Mouse (Mus musculus): ENCODE results near the gene Tm9sf1.

Tm9sf1 gene

DNA sequence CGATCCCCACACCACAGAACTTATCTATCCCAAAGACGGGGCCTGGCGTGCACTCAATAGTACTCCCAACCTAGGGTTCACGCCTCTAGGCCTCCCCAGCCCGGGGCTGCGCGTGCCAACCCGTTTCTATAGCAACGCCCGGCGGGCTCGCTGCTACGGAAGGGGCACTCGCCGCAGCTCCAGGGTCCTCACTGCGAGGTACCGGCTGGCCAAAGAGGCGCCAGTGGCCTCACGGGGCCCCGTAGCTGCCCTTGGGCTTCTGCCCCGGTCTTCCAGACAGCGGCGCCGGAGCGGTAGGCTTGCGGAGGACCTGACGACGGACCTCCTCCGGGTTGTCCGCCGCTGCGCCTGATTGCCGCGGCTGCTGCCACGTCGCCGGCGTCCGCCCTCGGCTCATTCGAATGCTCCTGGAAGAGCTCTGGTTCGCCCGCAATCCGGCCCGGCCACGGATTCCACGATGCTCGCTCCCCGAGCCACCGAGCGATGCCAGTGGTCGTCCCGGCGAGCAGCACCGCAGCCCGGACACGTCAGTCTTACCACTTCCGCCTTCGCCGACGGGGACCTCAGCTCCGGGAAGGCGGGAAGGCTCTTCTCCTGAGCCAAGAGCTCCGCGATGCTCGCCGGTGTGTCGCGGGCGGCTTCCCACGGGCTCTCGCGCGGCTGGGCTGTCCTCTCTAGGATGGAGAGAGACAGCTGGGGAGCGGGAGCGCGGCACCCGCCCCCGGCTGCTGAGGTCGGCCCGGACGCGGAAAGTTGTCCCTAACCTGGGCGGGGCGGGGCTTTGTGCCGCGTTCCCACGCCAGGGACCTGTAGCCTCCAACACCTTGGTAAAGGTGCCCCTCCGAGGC is at the start of gene Tm9sf1:
Gene Tm9sf1, minus strand, starts transcription at position 747 of the 848 bp plus-strand sequence.
- in situ Hi-C loops (cut with MboI; ENCODE audit: low pct_unique_long_range_greater_than_20kb in 1 of 2, low sequenced_read_pairs in 2 of 2, unreplicated experiment in 1 of 2): no loop called here

DNA sequence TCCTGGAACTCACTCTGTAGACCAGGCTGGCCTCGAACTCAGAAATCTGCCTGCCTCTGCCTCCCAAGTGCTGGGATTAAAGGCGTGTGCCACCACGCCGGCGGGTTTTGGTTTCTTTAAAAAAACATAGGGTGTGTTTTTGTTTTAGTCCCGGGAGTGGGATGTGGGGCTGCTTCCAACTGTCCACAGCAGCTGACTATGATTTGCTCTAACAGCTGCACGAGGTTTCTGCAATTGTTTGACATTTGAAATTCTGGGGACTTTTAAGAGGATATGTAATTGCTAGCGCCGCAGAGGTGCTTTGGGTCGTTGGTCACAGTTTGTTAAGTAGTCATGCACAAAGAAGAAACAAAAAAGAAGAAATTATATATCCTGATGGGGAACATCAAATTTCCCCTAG is 45.8 kb upstream of the Tm9sf1 start:
- in situ Hi-C loops (cut with MboI; ENCODE audit: low pct_unique_long_range_greater_than_20kb in 1 of 2, low sequenced_read_pairs in 2 of 2, unreplicated experiment in 1 of 2): no loop called here

DNA sequence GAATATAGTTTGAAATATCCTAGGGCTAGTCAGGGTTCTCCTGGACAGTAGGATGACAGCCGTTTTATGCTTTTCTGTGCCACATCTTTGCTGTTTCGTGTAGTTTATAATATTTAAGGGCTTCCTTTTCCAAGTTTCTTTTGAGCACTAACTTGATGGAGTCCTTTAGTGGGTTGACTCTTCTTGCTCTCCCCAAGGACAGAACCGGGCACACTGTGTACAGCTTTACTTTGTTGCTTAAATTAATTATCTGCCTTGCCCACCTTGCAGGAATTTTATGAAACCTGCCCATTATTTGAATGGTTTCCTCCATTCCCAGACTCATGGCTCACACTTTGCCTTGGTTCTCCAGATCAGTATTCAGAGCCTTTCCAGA is 38.5 kb upstream of the Tm9sf1 start:
- in situ Hi-C loops (cut with MboI; ENCODE audit: low pct_unique_long_range_greater_than_20kb in 1 of 2, low sequenced_read_pairs in 2 of 2, unreplicated experiment in 1 of 2): loop anchor here (5.0 kb wide), 1 partner anchor 60 kb away; no protein-coding TSS in a partner anchor

DNA sequence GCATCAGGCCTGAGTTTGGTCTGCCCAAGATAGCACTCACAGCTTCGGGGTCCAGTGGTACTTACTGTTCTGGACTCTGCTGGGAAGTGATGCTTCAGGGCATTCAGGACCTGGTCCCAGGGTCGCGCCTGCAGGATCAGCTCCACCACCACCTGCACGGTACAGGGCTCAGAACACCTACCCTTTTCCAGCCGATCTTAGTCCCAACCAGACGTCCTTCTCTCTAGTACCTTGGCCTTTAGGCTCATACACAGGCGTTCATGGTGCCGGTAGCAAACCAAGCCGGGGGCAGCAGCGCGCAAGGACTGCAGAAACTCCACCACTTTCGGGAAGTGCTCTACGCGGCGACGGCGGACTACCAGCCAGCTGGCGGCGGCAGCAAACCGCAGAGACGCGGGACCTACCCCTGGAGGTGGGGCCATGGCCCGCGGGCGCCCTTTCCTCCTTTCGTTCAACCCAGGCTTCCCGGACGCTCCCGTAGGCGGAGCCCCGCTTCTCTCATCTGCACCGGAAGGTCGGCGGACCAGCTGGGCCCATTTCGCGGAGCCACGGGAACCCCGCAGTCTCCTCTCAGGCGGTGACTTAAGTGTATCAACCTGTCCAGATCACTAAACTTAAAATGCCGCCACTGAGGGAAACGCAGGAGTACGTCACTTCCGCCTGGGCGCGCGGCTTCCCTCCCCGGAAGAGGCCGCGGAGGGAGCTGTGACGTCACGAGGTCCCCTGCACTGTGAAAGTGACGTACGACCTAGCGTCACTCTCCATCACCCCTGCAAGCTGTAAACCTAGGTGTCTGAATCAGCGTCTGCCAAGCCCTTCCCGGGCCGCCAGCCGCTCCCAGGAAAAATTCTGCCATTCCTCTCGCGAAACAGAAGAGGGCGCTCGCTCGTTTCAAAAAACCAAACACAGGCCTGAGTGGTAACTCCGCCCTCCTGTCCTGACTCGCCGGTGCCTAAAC is 37.8 kb upstream of the Tm9sf1 start, which contains the start of gene Tinf2:
Gene Tinf2, minus strand, starts transcription at position 661 of the 958 bp plus-strand sequence.
- in situ Hi-C loops (cut with MboI; ENCODE audit: low pct_unique_long_range_greater_than_20kb in 1 of 2, low sequenced_read_pairs in 2 of 2, unreplicated experiment in 1 of 2): loop anchor here (5.0 kb wide), 1 partner anchor 61 kb away; no protein-coding TSS in a partner anchor

DNA sequence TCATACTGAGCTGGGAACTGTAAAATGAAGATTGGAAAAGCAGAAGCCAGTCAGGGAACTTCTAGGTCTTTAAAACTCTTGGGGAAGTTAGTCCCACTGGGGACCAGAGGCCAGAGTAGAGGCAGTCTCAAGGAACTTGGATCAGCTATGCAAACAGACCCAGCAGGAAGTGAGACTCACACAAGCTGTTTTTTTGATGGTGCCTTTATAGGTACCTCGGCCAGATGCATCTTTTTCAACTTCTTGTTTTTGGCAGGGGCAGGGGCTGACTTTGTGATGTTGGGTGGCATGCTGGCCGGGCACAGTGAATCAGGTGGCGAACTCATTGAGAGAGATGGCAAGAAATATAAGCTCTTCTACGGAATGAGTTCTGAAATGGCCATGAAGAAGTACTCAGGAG is 34.0 kb upstream of the Tm9sf1 start:
- in situ Hi-C loops (cut with MboI; ENCODE audit: low pct_unique_long_range_greater_than_20kb in 1 of 2, low sequenced_read_pairs in 2 of 2, unreplicated experiment in 1 of 2): no loop called here

DNA sequence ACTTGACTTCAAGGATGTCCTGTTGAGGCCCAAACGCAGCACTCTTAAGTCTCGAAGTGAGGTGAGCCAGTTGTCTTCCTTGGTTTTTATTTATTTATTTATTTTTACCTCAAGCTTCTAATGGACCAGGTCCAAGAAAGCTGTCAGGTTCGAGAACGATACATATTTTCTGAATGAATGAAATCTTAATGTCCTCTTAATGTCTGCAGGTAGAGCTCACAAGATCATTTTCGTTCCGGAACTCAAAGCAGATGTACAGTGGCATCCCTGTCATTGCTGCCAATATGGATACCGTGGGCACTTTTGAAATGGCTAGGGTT is 29.1 kb upstream of the Tm9sf1 start:
- in situ Hi-C loops (cut with MboI; ENCODE audit: low pct_unique_long_range_greater_than_20kb in 1 of 2, low sequenced_read_pairs in 2 of 2, unreplicated experiment in 1 of 2): no loop called here

DNA sequence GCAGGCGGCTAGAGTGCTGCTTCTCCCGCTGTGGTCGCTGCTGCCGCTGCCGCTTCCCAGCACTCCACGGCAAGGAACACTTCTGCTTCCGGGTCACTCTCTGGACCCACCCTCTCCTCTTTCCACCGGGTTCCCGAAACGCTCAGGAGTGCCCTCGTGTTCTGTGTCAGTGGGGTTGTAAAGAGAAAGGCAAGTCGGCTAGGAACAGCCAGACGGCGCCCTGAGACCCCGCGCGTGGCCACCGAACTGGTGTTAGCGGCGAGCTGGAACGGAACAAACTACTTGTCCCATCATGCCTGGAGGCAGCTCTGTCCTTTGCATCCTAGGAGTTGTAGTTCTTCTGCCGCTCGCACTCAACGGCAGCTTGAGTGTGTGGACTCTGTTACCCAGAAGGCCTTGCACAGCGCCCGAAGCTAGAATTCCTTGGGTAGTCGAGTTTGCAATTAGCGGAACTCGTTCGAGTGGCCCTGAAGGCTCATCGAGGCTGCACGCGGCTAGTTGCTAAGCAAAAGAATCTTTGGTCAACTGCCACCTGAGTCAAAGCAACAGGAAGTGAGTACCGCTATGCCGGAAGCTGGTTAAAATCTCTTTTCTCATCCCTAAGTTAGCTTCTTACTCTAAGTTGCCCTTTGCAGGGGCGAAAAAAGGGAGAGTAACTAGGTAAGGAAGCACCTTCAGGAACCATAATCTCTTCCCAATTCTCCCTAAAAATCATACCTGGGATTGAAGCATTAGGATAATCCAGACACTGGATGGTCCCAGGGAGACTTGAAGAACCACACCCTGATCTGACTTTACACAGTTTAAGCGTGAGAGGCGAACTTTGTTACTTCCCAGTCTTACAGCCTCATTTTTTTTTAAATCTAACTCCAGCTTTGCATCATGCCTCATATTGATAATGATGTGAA is 28.5 kb upstream of the Tm9sf1 start, which contains the start of the genes Gmpr2 and Nedd8:
Gene Gmpr2, plus strand, starts transcription at position 109 of the 908 bp plus-strand sequence.
Gene Nedd8, minus strand, starts transcription at position 292 of the 908 bp plus-strand sequence.
- in situ Hi-C loops (cut with MboI; ENCODE audit: low pct_unique_long_range_greater_than_20kb in 1 of 2, low sequenced_read_pairs in 2 of 2, unreplicated experiment in 1 of 2): no loop called here

DNA sequence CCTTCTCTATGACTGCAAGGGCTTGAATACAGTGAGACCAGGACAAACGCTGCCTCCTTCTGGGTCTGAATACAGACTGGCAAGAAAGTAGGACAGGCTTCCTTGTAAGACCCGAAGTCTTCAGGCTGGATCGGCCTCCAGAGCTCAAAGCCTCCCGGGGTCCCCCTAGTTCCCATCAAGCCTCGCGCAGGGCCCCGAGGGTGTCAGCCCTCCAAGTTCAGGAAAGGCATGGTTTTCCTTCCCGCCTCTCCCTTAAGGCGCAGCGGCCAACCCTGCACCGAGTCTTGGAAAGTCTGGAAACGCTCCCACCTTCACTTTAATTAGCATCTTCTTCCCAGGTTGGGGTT is 27.9 kb upstream of the Tm9sf1 start:
- in situ Hi-C loops (cut with MboI; ENCODE audit: low pct_unique_long_range_greater_than_20kb in 1 of 2, low sequenced_read_pairs in 2 of 2, unreplicated experiment in 1 of 2): no loop called here

DNA sequence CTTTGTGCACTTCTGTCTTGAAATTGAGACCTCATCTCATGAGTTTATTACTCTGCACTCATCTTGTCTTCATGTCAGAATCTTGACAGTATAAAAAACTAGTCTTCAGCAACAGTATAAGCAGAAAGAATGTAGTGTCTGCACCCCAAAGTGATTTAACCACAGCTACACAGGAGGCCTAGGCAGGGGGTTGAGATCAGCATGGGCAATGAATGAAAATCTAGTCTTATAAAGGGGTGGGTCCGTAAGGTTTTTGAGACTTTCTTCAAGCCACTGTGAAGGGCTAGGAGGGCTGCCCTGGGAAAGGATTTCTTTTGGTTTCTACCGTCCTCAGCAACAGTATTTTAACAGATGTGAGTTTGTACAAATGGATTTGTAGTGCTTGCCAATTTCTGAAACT is 17.0 kb upstream of the Tm9sf1 start:
- in situ Hi-C loops (cut with MboI; ENCODE audit: low pct_unique_long_range_greater_than_20kb in 1 of 2, low sequenced_read_pairs in 2 of 2, unreplicated experiment in 1 of 2): no loop called here

DNA sequence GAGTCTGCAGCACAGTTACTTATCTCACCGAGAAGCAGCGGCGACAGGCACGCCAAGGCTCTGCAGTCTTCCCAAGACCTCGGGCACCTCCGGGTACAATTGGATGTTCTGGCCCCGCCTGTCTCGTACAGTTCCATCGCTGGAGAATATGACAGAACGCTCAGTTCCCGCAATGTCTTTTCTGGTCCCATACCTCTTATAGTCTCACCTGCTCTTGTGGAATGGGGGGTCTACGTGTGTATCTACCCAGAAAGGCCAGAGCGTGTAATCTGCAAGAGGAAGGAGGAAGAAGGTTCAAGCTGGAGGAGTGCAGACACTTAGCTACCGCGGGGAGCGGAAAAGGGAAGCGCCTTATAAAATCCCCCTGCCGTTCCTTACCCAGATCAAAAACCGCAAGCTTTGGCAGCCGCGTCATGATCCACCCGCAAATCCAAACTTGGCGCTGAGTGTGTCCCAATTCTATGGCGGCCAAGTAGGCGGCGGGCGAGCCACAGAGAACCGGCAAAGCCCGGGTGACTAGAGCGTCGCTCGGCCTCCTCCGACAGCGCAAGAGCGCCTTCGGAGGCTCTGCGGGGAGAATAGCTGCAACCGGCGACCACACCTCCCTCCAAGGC is 16.5 kb upstream of the Tm9sf1 start, which contains the start of gene Mdp1:
Gene Mdp1, minus strand, starts transcription at position 549 of the 614 bp plus-strand sequence.
- in situ Hi-C loops (cut with MboI; ENCODE audit: low pct_unique_long_range_greater_than_20kb in 1 of 2, low sequenced_read_pairs in 2 of 2, unreplicated experiment in 1 of 2): no loop called here

DNA sequence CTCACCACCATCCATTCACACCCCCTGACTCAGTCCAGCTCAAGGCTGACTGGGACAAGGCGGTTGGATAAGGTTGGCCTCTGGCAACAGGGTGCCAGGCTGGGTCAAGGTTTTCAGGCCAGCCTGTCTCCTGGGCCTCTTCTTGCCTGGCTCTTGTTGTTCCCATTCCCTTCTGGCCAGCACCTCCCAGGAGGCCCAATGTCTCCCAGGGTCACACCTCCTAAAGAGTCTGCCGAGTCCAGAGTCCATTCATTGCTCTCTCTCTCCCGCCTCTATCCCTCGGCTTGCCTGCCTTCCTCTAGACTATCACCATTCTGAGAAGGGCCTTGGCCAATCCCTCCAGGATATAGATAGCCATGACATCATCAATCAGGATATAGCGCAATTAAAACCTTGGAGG is 14.4 kb upstream of the Tm9sf1 start:
- in situ Hi-C loops (cut with MboI; ENCODE audit: low pct_unique_long_range_greater_than_20kb in 1 of 2, low sequenced_read_pairs in 2 of 2, unreplicated experiment in 1 of 2): no loop called here

DNA sequence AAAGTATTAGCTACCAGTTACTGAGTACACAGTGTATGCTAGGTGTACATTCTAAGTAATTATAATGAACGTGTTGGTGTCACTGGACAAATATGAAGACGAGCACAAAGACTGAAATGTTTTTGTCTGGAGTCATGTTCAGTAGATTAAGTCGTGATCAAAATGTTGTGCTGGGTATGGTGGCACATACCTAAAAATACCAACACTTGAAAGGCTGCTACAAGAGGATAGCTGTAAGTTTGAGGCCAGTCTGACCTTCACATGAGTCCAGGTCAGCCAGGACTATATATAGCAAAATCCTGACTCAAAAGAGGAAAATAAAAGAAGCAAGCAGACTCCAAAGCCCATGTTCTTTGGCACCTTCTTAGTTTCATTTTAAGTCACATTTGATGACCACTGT is 13.3 kb upstream of the Tm9sf1 start:
- in situ Hi-C loops (cut with MboI; ENCODE audit: low pct_unique_long_range_greater_than_20kb in 1 of 2, low sequenced_read_pairs in 2 of 2, unreplicated experiment in 1 of 2): no loop called here

DNA sequence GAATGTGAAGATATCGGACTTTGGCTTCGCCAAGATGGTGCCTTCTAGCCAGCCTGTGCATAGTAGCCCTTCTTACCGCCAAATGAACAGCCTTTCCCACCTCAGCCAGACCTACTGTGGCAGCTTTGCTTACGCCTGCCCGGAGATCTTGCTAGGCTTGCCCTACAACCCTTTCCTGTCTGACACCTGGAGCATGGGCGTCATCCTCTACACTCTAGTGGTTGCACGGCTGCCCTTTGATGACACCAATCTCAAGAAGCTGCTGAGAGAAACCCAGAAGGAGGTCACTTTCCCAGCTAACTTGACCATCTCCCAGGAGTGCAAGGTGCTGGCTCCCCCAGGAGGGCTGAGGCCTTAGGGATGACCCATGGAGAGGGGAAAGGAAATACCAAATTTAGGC is 7.9 kb upstream of the Tm9sf1 start:
- in situ Hi-C loops (cut with MboI; ENCODE audit: low pct_unique_long_range_greater_than_20kb in 1 of 2, low sequenced_read_pairs in 2 of 2, unreplicated experiment in 1 of 2): no loop called here

DNA sequence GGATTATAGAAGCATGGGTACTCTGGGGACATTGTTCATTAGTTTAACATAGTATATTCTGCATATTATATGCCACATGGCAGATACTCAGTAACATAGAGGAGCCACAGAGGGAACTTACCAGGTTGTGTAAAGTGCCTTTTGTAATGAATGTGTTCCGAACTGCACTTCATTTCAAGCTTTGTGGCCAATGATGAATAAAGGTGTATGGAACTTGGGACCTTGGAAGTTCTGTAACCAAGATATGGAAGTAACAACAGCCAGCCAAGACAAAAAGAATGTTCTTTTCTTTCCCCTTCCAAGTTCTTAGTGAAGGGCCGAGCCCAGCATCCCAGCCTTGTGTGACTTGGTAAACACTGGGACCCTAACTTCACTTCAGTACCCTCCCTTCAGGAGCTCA is 6.3 kb upstream of the Tm9sf1 start, which contains the start of gene Tssk4:
Gene Tssk4, plus strand, starts transcription at position 301 of the 400 bp plus-strand sequence.
- in situ Hi-C loops (cut with MboI; ENCODE audit: low pct_unique_long_range_greater_than_20kb in 1 of 2, low sequenced_read_pairs in 2 of 2, unreplicated experiment in 1 of 2): no loop called here

DNA sequence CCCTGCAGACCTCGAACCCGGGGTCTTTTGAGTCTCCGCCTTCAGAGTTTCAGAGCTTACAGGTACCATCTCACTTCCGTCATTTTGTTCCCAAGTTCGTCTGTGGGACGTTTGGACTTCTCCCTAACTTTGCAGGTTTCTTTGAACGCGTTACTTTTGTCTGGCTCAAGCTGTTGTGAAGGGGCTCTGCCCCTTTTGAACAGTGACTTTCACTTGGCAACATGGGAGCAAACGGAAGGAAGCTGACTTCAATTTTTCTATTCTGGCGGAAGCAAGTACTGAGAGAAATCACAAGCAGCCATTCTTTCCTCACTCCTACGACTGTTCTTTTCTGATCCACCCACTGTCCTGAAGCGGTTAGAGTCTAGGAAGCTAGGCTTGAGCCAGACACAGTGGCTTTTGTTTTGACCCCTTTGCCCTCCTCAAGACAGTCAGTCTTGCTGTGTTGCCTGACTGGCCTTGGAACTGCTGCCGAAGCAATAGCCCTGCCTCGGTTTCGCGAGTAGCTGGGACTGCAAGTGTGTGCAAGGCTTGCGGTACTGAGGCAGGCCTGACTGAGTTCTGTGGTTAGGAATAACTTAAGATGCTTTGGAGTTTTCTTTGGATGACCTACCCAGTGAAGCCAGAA is 769 bp upstream of the Tm9sf1 start:
- in situ Hi-C loops (cut with MboI; ENCODE audit: low pct_unique_long_range_greater_than_20kb in 1 of 2, low sequenced_read_pairs in 2 of 2, unreplicated experiment in 1 of 2): no loop called here

DNA sequence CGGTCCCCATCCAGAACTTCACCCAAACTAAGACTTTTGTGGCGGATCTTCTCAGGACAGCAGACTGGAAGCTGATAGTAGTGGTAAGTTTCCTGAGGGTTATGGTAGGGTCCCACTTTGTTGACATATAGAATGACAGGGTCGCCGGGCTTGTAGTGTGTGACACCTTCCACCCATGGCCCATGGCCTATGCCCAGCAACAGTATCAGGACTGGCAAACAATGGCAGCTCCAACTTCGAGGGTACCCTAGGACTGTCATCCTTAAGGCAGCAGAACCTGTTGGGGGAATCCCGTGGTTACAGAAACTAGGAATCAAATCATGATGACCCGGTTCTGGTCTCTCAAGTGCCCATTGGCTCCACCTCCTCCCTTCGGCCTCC is 937 bp downstream of the Tm9sf1 start:
- in situ Hi-C loops (cut with MboI; ENCODE audit: low pct_unique_long_range_greater_than_20kb in 1 of 2, low sequenced_read_pairs in 2 of 2, unreplicated experiment in 1 of 2): no loop called here

DNA sequence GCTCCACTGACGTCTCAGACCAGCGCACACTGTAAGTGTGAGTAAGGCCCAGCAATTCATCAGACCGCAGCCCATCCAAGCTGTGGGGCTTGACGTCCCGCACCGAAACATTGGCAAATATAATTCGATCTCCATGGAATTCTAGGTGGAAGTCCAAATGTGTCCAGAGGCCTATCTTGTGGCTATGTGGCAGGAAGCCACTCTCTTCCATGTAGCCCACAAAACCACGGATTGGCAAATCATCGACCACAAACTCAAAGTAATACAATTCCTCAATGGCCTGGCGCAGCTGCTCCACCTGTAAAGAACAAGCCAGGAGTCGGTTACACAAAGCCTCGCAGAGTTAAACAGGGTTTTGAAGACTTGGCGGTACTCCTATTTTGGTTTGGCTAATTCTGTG is 2.3 kb downstream of the Tm9sf1 start:
- in situ Hi-C loops (cut with MboI; ENCODE audit: low pct_unique_long_range_greater_than_20kb in 1 of 2, low sequenced_read_pairs in 2 of 2, unreplicated experiment in 1 of 2): no loop called here
